Mouse (Mus musculus) brown adipose tissue, adult 24 weeks (tissue): ENCODE data around the gene Rpl23a. TPM values are rescaled to one million over a fixed set of nuclear protein-coding genes. Genes with fewer than 3 reads are reported as not detected.
A peak's percentile ranks its signal among the peaks of the same experiment; 100 is the strongest.
"Not testable (repeated sequence)": the region's sequence is repeated elsewhere in the genome, so short reads cannot be mapped to it uniquely, and the experiment has no call there.

Experiments
- H3K27ac ChIP-seq: fragments of 200-500 bp; replicated peaks from 2 replicates; pipeline ENCODE4 v1.5.1; 2012; ENCODE audit warnings: low read depth, mild to moderate bottlenecking, low read length
- H3K4me1 ChIP-seq: fragments of 200-500 bp; 2 replicates; pipeline ENCODE4 v1.6.1; 2012; ENCODE audit warnings: low read length, mixed read lengths; ENCODE audit not compliant: control insufficient read depth, insufficient read depth, insufficient read length
- H3K4me3 ChIP-seq: fragments of 200-500 bp; 2 replicates; pipeline ENCODE4 v1.5.1; 2012; ENCODE audit warnings: low read depth, mild to moderate bottlenecking, low read length, moderate library complexity; ENCODE audit not compliant: insufficient read depth
- polyA plus RNA-seq: library from polyadenylated mRNA; stranded (reverse); fragments of >200 nt; gene quantifications from 2 replicates; pipeline ENCODE4 v1.2.4, GENCODE M21; 2012; ENCODE audit not compliant: missing spikeins, insufficient read depth, insufficient read length

The Rpl23a gene
- polyA plus RNA-seq, 1 experiment, result 881 TPM

GRCm38 (mm10) chr11:78153778-78154177 is 29.6 kb downstream of the Rpl23a start:
- H3K4me3 ChIP-seq, result no peak overlapping the region
- H3K27ac ChIP-seq, result no peak overlapping the region
- no peaks in the 10 kb centered on the region for H3K4me1 ChIP-seq

- H3K27ac ChIP-seq, result no peak overlapping the region
- H3K4me1 ChIP-seq, result no peaks in the 10 kb centered on the region
- no peak overlapping the region for H3K4me3 ChIP-seq
Measured at GRCm38 (mm10) chr11:78152299-78153231, 30.8 kb downstream of the Rpl23a start.

GRCm38 (mm10) chr11:78151161-78151560 is 32.2 kb downstream of the Rpl23a start:
- Histone ChIP-seq H3K4me1 (no peaks in the 10 kb centered on the region), H3K27ac (no peak overlapping the region), H3K4me3 (no peak overlapping the region)

- H3K27ac ChIP-seq, result no peak overlapping the region
- no peak overlapping the region for H3K4me3 ChIP-seq
- H3K4me1 ChIP-seq, result no peaks in the 10 kb centered on the region
Measured at GRCm38 (mm10) chr11:78146707-78147543, 36.5 kb downstream of the Rpl23a start.

- Histone ChIP-seq H3K27ac (no peak overlapping the region), H3K4me1 (no peaks in the 10 kb centered on the region), H3K4me3 (no peak overlapping the region)
Measured at GRCm38 (mm10) chr11:78146168-78146567, 37.2 kb downstream of the Rpl23a start.

GRCm38 (mm10) chr11:78143520-78143919 is 39.9 kb downstream of the Rpl23a start:
- Histone ChIP-seq H3K27ac (no peak overlapping the region), H3K4me1 (no peaks in the 10 kb centered on the region)

GRCm38 (mm10) chr11:78140665-78141064 is 42.7 kb downstream of the Rpl23a start:
- no peak overlapping the region for H3K4me3 ChIP-seq
- peaks cover 2% of the 10 kb centered on the region; the same call in 1 of the 2 replicates for H3K4me1 ChIP-seq
- no peak overlapping the region for H3K27ac ChIP-seq

More at GRCm38 (mm10) chr11:78143520-78143919, 39.9 kb downstream of the Rpl23a start:
- no peak overlapping the region for H3K4me3 ChIP-seq

GRCm38 (mm10) chr11:78138023-78138422 is 45.4 kb downstream of the Rpl23a start:
- Histone ChIP-seq H3K27ac (peak overlapping the region; percentile 24; the same call in 1 of the 2 replicates), H3K4me3 (no peak overlapping the region), H3K4me1 (peaks cover 7% of the 10 kb centered on the region)

GRCm38 (mm10) chr11:78137584-78137983 is 45.8 kb downstream of the Rpl23a start:
- Histone ChIP-seq H3K4me3 (no peak overlapping the region), H3K4me1 (peaks cover 7% of the 10 kb centered on the region), H3K27ac (peak overlapping the region; percentile 35)

- H3K4me1 ChIP-seq, result peaks cover 7% of the 10 kb centered on the region
- H3K4me3 ChIP-seq, result no peak overlapping the region
- no peak overlapping the region for H3K27ac ChIP-seq
Measured at GRCm38 (mm10) chr11:78136132-78136531, 47.3 kb downstream of the Rpl23a start.

- not testable (repeated sequence) for H3K27ac ChIP-seq, H3K4me3 ChIP-seq, H3K4me1 ChIP-seq
Measured at GRCm38 (mm10) chr11:78135314-78135713, 48.1 kb downstream of the Rpl23a start.

GRCm38 (mm10) chr11:78134344-78134743 is 49.0 kb downstream of the Rpl23a start:
- Histone ChIP-seq H3K27ac (no peak overlapping the region), H3K4me1 (peaks cover 7% of the 10 kb centered on the region), H3K4me3 (no peak overlapping the region)

- no peak overlapping the region for H3K27ac ChIP-seq
- H3K4me1 ChIP-seq, result peaks cover 7% of the 10 kb centered on the region
- no peak overlapping the region for H3K4me3 ChIP-seq
Measured at GRCm38 (mm10) chr11:78133915-78134314, 49.5 kb downstream of the Rpl23a start.
